Mouse (Mus musculus) heart, postnatal 0 days (tissue): Measurements from ENCODE around the gene Itgax. TPM values are rescaled to one million over a fixed set of nuclear protein-coding genes. Genes with fewer than 3 reads are reported as not detected.

Experiments used
- ATAC-seq: fragments of 200-750 bp; cut with Nextera tagmentation; 2 replicates; pipeline ENCODE4 v1.8.0; 2017; ENCODE audit warnings: low read depth, moderate number of reproducible peaks, moderate library complexity; ENCODE audit not compliant: insufficient read depth
- DNase-seq: peaks from one replicate; pipeline ENCODE4 v3.0.0-alpha.2; 2016; ENCODE audit warnings: low spot score
- H3K27ac ChIP-seq: fragments of 300-500 bp; sonication (generic); 2 replicates; pipeline ENCODE4 v1.5.1; 2014; ENCODE audit warnings: low read depth, mild to moderate bottlenecking
- H3K27me3 ChIP-seq: fragments of 300-500 bp; sonication (generic); 2 replicates; pipeline ENCODE4 v1.6.1; 2014; ENCODE audit warnings: low read length, mixed read lengths; ENCODE audit not compliant: control insufficient read depth, insufficient read depth
- H3K36me3 ChIP-seq: fragments of 300-500 bp; sonication (generic); replicated peaks from 2 replicates; pipeline ENCODE4 v1.6.1; 2014; ENCODE audit warnings: low read length, mixed read lengths; ENCODE audit not compliant: control insufficient read depth, insufficient read depth
- H3K4me1 ChIP-seq: fragments of 300-500 bp; sonication (generic); 2 replicates; pipeline ENCODE4 v1.6.1; 2014; ENCODE audit warnings: antibody characterized with exemption; ENCODE audit not compliant: control insufficient read depth, insufficient read depth
- H3K4me2 ChIP-seq: fragments of 300-500 bp; sonication (generic); 2 replicates; pipeline ENCODE4 v1.6.1; 2014; ENCODE audit warnings: low read depth, mild to moderate bottlenecking, low read length, moderate library complexity
- H3K4me3 ChIP-seq: fragments of 300-500 bp; sonication (generic); 2 replicates; pipeline ENCODE4 v1.5.1; 2014; ENCODE audit warnings: low read depth, low read length
- H3K9ac ChIP-seq: fragments of 300-500 bp; sonication (generic); replicated peaks from 2 replicates; pipeline ENCODE4 v1.6.1; 2014; ENCODE audit warnings: low read depth, low read length, mixed read lengths
- H3K9me3 ChIP-seq: fragments of 300-500 bp; sonication (generic); replicated peaks from 2 replicates; pipeline ENCODE4 v1.6.1; 2016; ENCODE audit warnings: low read length; ENCODE audit not compliant: control insufficient read depth
- CTCF ChIP-seq: IDR thresholded peaks from 2 replicates; pipeline ENCODE4 v1.5.1; 2016; ENCODE audit warnings: antibody characterized with exemption, control low read depth, low read depth
- EP300 ChIP-seq: IDR thresholded peaks from 2 replicates; pipeline ENCODE4 v1.6.1; 2016; ENCODE audit warnings: antibody characterized with exemption, low read depth
- WGBS: fragments of 180-500 bp; shearing (Covaris S2); extraction: QIAGEN DNeasy Blood & Tissue Kit; methylation state at CpG from one replicate; pipeline ENCODE4 v1.1.7; 2014; 5-methylcytosine and 5-hydroxymethylcytosine counted together
- polyA plus RNA-seq: library from polyadenylated mRNA; unstranded; fragments of >200 nt; fragmentation: Nextera tagmentation; extraction: Ambion mirVana; gene quantifications from 2 replicates; pipeline ENCODE4 v1.2.1, GENCODE M21; 2015
- total RNA-seq: library from RNA; depleted of rRNA; stranded (reverse); fragments of >200 nt; gene quantifications from 2 replicates; pipeline ENCODE4 v1.2.3, GENCODE M21; 2014; ENCODE audit warnings: low replicate concordance; rRNA removed

Itgax gene
- total RNA-seq (0.70 TPM in 1 of 2 replicates, not detected in the other), polyA plus RNA-seq (0.12 and 0.19 TPM in 2 replicates)

DNA sequence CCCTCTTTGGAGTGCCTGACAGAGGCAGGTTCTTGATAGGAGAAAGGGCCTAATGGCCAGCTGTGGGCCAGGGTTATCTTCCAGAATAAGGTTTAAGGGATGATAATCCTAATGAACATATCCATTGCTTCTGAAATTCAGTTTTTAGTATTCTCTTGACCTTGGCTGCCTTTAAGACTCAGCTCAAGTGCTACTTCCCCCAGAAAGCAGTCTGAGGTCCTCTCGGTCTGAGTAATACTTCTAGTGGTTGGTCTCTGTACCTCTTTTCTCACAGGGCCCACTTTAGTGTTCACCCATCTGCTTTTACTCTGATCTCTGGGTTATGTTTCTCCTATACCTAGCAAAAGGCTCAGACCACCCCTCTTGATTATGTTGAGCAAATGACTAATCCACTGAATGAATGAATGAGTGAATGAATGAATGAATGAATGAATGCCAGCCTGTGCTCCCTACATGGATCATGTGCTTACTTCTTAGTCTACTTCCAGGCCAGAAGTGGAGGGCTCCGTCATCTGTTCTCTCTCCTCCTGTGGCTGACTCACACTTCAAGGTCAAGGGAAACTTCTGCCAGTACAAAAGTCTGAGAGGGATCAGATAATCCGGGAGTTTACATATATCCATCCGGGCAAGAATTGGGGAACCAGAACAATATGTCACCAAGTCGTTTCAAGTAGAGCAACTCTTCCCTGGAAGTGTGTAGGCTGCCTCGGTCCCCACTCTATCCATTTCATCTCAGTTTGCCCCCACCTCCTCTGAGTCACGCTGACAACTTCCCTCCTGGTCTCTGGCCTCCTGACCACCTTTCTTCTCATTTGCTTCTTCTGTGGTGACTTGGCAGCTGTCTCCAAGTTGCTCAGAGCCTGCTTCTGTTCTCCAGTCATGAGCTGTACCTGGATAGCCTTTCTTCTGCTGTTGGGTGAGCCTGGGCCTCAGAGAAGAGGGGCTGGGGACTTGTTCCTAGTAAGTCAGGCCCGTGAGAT, at the start of gene Itgax:
Gene Itgax, plus strand, starts transcription at position 807 of the 980 bp plus-strand sequence.
- Histone ChIP-seq H3K27ac (no peak within 1 kb of the TSS), H3K4me1 (peaks cover 11% of the 10 kb centered on the region), H3K4me3 (no peak within 1 kb of the TSS), H3K9ac (no peak within 1 kb of the TSS), H3K27me3 (no peaks in the 10 kb centered on the region), H3K9me3 (no peaks in the 10 kb centered on the region), H3K4me2 (no peak within 1 kb of the TSS), H3K36me3 (no peaks in the 10 kb centered on the region)
- ATAC-seq: no peak
- TF ChIP-seq EP300 (no peak), CTCF (no peak)
- DNase-seq: no peak
- WGBS: 55% methylated on average over 8 of the region's 8 CpGs

DNA sequence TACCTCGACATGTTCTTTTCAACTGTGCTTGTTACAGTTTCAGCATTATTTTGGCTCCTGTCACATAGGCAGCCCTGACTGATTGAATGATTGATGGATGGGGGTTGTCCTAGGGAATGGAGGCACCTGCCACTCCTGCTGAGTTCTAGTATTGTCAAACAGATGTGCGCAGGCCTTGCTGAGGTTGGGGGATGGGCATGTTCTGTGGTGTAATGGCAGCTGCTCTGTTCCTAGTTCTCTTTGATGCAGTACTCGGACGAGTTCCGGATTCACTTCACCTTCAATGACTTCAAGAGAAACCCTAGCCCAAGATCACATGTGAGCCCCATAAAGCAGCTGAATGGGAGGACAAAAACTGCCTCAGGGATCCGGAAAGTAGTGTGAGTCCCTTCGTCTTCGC, 49.3 kb upstream of the Itgax start:
- TF ChIP-seq CTCF (no peak), EP300 (no peak)
- H3K9me3 ChIP-seq: no peaks in the 10 kb centered on the region
- no peaks in the 10 kb centered on the region for H3K36me3 ChIP-seq
- ATAC-seq: no peak
- no peaks in the 10 kb centered on the region for H3K27me3 ChIP-seq
- H3K4me2 ChIP-seq: no peak overlapping the region
- no peak overlapping the region for H3K9ac ChIP-seq
- no peak overlapping the region for H3K4me3 ChIP-seq
- H3K27ac ChIP-seq: no peak overlapping the region
- H3K4me1 ChIP-seq: no peaks in the 10 kb centered on the region
- WGBS: 85% methylated on average over 8 of the region's 8 CpGs
- no peak for DNase-seq

DNA sequence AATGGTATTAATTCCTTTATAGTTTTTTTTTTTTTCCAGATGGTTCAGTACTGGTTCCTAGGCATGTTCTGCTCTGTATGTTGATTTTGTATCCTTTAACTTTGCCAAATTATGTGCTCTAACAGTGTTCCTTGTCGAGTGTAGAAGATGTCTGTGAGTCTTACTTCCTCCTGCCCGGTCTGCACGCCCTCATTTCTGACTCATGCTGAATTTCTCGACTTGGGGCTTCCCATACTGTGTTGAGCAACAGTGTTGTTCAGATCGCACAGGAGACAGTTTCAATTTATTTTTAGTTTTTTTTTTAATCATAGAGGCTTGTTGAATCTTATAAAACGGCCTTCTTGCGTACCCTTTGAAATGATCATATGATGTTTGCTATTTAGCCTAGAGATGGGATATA, 40.2 kb upstream of the Itgax start:
- no peaks in the 10 kb centered on the region for H3K4me1 ChIP-seq
- ATAC-seq: no peak
- H3K36me3 ChIP-seq: no peaks in the 10 kb centered on the region
- H3K9ac ChIP-seq: no peak overlapping the region
- no peak overlapping the region for H3K4me3 ChIP-seq
- H3K4me2 ChIP-seq: no peak overlapping the region
- H3K27me3 ChIP-seq: no peaks in the 10 kb centered on the region
- H3K27ac ChIP-seq: no peak overlapping the region
- TF ChIP-seq EP300 (no peak), CTCF (no peak)
- H3K9me3 ChIP-seq: no peaks in the 10 kb centered on the region
- DNase-seq: no peak
- WGBS: 78% methylated on average over 7 of the region's 7 CpGs

DNA sequence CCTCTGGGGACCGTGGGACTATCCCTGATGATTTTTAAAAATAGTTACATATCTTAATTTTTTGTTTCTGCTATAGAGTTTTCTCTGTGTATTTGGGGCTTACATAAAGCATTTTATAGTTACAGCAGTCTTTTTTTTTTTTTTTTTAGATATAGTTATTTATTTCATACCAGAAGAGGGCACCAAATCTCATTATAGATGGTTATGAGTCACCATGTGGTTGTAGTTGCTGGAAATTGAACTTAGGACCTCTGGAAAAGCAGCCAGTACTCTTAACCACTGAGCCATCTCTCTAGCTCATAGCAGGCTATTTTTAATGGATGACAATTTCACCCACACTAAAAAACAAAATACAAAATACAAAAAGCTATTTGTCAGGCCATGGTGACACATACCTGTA, 31.2 kb upstream of the Itgax start:
- ATAC-seq: no peak
- no peaks in the 10 kb centered on the region for H3K4me1 ChIP-seq
- H3K27me3 ChIP-seq: no peaks in the 10 kb centered on the region
- no peak overlapping the region for H3K4me2 ChIP-seq
- no peaks in the 10 kb centered on the region for H3K36me3 ChIP-seq
- TF ChIP-seq EP300: no peak
- TF ChIP-seq CTCF: peak; percentile 16; the same call in 1 of the 2 replicates
- no peak overlapping the region for H3K27ac ChIP-seq
- no peak overlapping the region for H3K9ac ChIP-seq
- WGBS: 72% methylated on average over 1 of the region's 1 CpGs
- no peak overlapping the region for H3K4me3 ChIP-seq
- DNase-seq: no peak
- no peaks in the 10 kb centered on the region for H3K9me3 ChIP-seq

DNA sequence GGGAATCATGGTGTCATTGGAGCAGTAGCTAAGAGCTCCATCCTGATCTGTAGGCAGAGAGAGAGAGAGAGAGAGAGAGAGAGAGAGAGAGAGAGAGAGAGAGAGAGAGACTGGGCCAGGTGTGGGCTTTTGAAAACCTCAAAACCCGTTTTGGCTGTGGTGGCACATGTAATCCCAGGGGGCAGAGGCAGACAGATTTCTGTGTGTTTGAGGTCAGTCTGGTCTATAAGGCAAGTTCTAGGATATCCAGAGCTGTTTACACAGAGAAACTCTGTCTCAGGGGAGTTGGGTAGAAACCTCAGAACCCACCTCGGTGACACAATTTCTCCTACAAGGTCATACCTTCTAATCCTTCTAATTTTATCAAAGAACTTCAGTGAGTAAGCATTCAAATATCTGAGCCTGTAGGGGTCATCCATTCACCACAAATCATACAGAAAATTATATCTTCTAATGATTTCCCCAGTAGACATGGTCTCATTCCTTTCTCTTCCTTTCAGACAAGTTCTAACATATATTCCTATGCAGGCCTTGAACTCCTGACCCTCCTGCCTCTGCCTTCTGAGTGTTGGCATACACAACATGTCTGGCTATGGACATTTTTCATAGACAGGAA, 28.5 kb upstream of the Itgax start:
- Histone ChIP-seq H3K4me3 (no peak overlapping the region), H3K9ac (no peak overlapping the region), H3K4me1 (no peaks in the 10 kb centered on the region), H3K27ac (no peak overlapping the region), H3K4me2 (no peak overlapping the region), H3K36me3 (no peaks in the 10 kb centered on the region), H3K9me3 (no peaks in the 10 kb centered on the region), H3K27me3 (no peaks in the 10 kb centered on the region)
- 76% methylated on average over 2 of the region's 2 CpGs for WGBS
- TF ChIP-seq CTCF (no peak), EP300 (no peak)
- DNase-seq (no peak), ATAC-seq (no peak)
